Mouse (Mus musculus): ENCODE measurements around the gene Tstd2. TPM values are rescaled to one million over a fixed set of nuclear protein-coding genes. Genes with fewer than 3 reads are reported as not detected.

Tstd2 gene
- polyA plus RNA-seq, 1 experiment from 2014 or later = 39.1 TPM

DNA sequence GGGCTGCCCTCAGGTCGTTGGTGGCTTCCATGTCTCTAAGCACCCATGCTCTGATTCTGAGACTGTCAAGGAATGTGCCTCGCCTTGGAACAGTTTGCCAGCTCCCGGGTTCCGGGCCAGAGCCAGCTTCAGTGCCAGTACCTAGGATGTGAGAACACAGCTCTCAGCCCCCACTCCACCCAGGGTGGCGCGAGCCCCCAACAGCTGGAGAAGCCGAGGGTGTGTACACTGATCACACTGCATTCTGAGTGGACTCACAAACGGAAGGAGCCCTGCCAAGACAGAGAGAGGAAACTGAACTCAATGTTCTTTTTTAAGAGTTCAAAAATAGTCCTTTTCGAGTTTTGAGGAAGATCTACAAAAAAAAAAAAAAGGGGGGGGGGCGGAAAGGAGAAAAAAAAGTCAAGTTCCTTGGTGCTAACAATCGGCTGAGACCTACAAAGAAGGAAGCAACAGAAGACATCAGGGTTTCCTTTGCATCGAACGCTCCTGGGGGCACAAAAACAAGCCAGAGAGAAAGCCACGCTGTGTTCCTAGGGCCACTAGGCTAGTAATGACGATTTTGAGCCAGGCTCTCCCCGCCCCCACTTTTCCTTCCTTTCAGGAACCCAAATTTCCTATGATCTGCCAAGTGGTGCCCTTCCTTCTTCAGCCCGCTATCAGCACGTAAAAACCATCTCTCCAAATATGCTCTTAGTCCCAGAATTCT, 51.6 kb downstream of the Tstd2 start:
- Histone ChIP-seq H3K36me3 (ENCODE audit: insufficient read depth, low read length) (no peaks in the 10 kb centered on the region), H3K27ac (ENCODE audit: low read length) (no peak overlapping the region), H3K9me3 (ENCODE audit: low read length) (no peaks in the 10 kb centered on the region), H3K4me3 (ENCODE audit: low read length) (no peak overlapping the region), H3K27me3 (ENCODE audit: insufficient read depth, low read length) (no peaks in the 10 kb centered on the region), H3K4me1 (ENCODE audit: insufficient read depth, low read length) (peaks cover 7% of the 10 kb centered on the region), H3K4me2 (replicated peaks; ENCODE audit: low read depth, low read length) (no peak overlapping the region), H3K9ac (replicated peaks; ENCODE audit: low read length) (no peak overlapping the region)
- 75% methylated on average over 17 of the region's 18 CpGs for WGBS
- no peak for ATAC-seq (ENCODE audit: low FRiP score, low TSS enrichment)

DNA sequence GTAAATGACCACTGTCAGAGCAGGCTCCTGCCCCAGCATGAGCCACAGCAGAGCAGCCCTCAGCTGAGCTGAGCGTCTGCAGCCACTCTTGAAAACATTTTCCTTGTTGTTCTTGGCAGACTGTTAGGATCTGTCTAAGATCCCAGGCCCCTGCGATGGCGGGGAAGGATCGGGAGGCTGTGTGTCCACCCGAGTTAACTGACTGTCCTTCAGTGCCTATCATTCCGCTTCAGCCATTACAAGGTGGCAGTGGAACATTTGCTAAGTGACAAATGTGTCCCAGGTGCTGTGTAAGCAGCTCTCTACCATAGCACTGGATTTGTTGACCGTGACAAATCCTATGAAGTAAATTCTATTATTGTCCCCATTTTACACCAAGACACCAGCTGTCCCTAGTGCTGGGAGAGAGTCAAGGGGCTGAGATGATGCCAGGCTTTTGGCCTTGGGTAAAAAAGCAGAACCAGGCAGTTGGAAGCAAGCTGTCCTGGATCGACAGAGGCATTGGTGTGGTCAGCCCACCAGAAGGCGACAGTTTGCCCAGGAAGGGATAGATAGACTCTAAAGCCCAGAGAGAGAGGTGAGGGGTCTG, 53.2 kb downstream of the Tstd2 start:
- Histone ChIP-seq H3K27me3 (ENCODE audit: insufficient read depth, low read length) (no peaks in the 10 kb centered on the region), H3K36me3 (ENCODE audit: insufficient read depth, low read length) (no peaks in the 10 kb centered on the region), H3K4me3 (ENCODE audit: low read length) (no peak overlapping the region), H3K4me2 (replicated peaks; ENCODE audit: low read depth, low read length) (no peak overlapping the region), H3K27ac (ENCODE audit: low read length) (no peak overlapping the region), H3K9ac (replicated peaks; ENCODE audit: low read length) (no peak overlapping the region), H3K4me1 (ENCODE audit: insufficient read depth, low read length) (peaks cover 7% of the 10 kb centered on the region), H3K9me3 (ENCODE audit: low read length) (no peaks in the 10 kb centered on the region)
- WGBS = 56% methylated on average over 9 of the region's 9 CpGs
- no peak; the same call in 1 of the 2 replicates for ATAC-seq (ENCODE audit: low FRiP score, low TSS enrichment)

DNA sequence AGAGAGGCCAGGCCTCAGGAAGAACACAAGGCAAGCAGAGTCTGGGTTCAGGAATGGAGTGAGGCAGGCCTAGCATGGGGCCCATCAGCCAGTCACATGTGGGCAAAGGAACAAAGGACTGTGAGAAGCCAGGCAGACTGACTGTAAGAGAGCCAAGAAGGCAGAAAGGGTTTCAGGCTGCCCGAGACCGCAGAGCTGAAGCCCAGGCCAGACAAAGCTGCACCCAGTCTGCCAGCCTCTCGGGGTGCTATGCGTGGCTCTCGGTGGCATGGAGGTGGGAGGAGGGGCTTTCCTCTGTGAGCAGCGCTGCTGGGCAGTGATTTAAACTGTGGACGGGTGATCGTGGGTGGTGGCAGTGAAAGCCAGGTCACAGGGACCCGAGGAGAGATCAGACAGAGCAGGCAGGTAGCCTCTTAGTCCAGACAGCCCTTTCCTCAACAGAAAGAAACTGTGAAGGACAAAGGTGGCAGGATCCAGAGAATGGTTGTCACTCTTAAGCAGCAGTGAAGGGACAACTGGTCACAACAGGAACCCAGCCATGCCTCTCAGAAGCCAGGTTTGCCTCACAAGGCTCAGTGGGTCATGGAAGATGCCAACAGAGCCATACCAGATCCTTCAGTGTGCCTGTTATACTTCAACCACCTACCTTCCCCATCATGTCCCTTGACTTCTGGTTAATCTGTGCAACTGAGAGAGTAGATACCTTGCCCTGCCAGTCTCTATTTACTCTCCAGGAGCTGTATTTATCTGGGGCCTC, 53.9 kb downstream of the Tstd2 start:
- no peak for ATAC-seq (ENCODE audit: low FRiP score, low TSS enrichment)
- no peak overlapping the region for H3K27ac ChIP-seq (ENCODE audit: low read length)
- no peaks in the 10 kb centered on the region for H3K9me3 ChIP-seq (ENCODE audit: low read length)
- H3K4me1 ChIP-seq (ENCODE audit: insufficient read depth, low read length) = peaks cover 7% of the 10 kb centered on the region
- H3K4me3 ChIP-seq (ENCODE audit: low read length) = no peak overlapping the region
- 71% methylated on average over 9 of the region's 9 CpGs for WGBS
- H3K4me2 ChIP-seq (replicated peaks; ENCODE audit: low read depth, low read length) = no peak overlapping the region
- no peaks in the 10 kb centered on the region for H3K27me3 ChIP-seq (ENCODE audit: insufficient read depth, low read length)
- H3K9ac ChIP-seq (replicated peaks; ENCODE audit: low read length) = no peak overlapping the region
- H3K36me3 ChIP-seq (ENCODE audit: insufficient read depth, low read length) = no peaks in the 10 kb centered on the region

DNA sequence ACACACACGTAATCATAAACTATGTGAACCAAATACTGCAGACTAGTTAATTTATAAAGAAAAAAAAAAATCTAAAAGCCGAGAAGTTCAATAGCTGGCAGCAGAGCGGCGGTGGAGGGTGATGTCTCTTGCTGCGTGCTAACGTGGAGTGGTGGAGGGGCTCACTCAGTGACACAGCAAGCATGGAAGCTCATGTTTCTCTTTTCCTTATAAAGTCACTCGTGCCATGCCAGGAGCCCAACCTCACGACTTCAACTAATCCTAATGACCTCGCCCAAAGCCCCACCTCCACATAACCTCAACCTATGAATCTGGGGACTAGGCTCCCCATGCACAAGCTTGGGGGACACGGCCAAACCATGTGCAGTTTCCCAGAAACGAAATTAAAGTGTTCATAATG, 55.9 kb downstream of the Tstd2 start:
- Histone ChIP-seq H3K9ac (replicated peaks; ENCODE audit: low read length) (no peak overlapping the region), H3K4me1 (ENCODE audit: insufficient read depth, low read length) (peaks cover 3% of the 10 kb centered on the region), H3K27ac (ENCODE audit: low read length) (no peak overlapping the region), H3K4me3 (ENCODE audit: low read length) (no peak overlapping the region), H3K27me3 (ENCODE audit: insufficient read depth, low read length) (no peaks in the 10 kb centered on the region), H3K36me3 (ENCODE audit: insufficient read depth, low read length) (no peaks in the 10 kb centered on the region), H3K4me2 (replicated peaks; ENCODE audit: low read depth, low read length) (no peak overlapping the region), H3K9me3 (ENCODE audit: low read length) (no peaks in the 10 kb centered on the region)
- WGBS = 60% methylated on average over 11 of the region's 11 CpGs
- ATAC-seq (ENCODE audit: low FRiP score, low TSS enrichment) = no peak

DNA sequence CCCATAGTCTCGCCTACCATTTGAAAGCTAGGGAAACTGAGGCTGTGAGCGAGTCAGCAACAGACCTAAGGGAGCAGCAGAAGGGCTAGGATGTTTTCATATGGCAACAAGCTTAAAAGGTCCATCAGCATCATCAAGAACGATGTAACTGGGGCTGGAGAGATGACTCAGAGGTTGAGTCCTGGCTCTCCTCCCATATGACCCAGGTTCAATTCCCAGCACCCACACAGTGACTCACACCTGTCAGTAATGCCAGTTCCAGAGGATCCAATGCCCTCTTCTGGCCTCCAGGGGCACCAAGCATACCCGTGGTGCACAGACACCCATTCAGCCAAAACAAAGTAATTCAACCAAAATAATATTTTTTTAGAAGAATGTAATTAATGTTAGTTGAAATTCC, 58.2 kb downstream of the Tstd2 start:
- 0 out of 2 replicates have a peak, but pooled peaks cover 5% of the 10 kb centered on the region for H3K4me1 ChIP-seq (ENCODE audit: insufficient read depth, low read length)
- H3K9me3 ChIP-seq (ENCODE audit: low read length) = no peaks in the 10 kb centered on the region
- no peak for ATAC-seq (ENCODE audit: low FRiP score, low TSS enrichment)
- no peaks in the 10 kb centered on the region for H3K36me3 ChIP-seq (ENCODE audit: insufficient read depth, low read length)
- no peak overlapping the region for H3K27ac ChIP-seq (ENCODE audit: low read length)
- H3K4me2 ChIP-seq (replicated peaks; ENCODE audit: low read depth, low read length) = no peak overlapping the region
- H3K9ac ChIP-seq (replicated peaks; ENCODE audit: low read length) = no peak overlapping the region
- WGBS = 86% methylated on average over 4 of the region's 4 CpGs
- H3K27me3 ChIP-seq (ENCODE audit: insufficient read depth, low read length) = no peaks in the 10 kb centered on the region
- no peak overlapping the region for H3K4me3 ChIP-seq (ENCODE audit: low read length)

DNA sequence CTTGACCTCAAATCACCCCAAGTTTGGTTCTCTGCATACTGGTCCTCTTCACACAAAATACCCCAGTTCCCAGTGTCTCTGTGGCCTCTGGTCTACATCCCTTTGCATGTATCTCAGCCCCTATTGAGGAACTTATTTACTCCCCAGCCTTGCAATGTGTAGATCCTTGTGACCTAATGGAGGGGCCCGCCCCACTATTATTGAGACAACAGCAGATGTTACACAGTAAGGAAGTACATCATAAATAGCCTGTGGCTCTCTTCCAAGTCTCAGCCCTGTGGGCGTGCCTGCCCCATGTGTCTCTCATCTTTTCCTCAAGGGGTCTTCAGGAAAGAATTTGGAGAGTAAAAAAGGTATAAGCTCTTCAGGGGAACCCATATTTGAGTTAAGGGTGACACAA, 61.6 kb downstream of the Tstd2 start:
- no peak overlapping the region for H3K4me2 ChIP-seq (replicated peaks; ENCODE audit: low read depth, low read length)
- H3K4me3 ChIP-seq (ENCODE audit: low read length) = no peak overlapping the region
- no peak overlapping the region for H3K27ac ChIP-seq (ENCODE audit: low read length)
- 65% methylated on average over 2 of the region's 2 CpGs for WGBS
- H3K36me3 ChIP-seq (ENCODE audit: insufficient read depth, low read length) = no peaks in the 10 kb centered on the region
- no peak overlapping the region for H3K9ac ChIP-seq (replicated peaks; ENCODE audit: low read length)
- ATAC-seq (ENCODE audit: low FRiP score, low TSS enrichment) = no peak
- H3K9me3 ChIP-seq (ENCODE audit: low read length) = no peaks in the 10 kb centered on the region
- 0 out of 2 replicates have a peak, but pooled peaks cover 5% of the 10 kb centered on the region for H3K4me1 ChIP-seq (ENCODE audit: insufficient read depth, low read length)
- no peaks in the 10 kb centered on the region for H3K27me3 ChIP-seq (ENCODE audit: insufficient read depth, low read length)

DNA sequence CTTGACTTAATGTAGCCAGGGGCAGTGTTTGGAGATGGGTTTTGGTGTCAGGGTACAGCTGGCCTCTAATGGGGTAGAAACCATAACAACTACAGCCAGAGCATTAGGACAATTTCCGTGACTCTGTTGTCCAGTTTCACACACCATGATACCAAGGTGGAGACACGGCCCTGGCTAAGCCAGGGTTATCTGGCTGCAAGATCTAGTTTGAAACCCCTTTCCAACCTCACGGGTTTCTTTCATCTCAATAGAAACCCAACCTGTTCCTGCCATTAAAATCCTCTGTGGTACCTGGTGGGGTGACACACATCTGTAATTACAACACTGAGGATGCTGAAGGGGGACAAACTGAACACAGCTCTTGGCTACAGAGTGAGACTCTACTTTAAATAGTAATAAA, 62.8 kb downstream of the Tstd2 start:
- Histone ChIP-seq H3K9me3 (ENCODE audit: low read length) (no peaks in the 10 kb centered on the region), H3K27ac (ENCODE audit: low read length) (no peak overlapping the region), H3K4me1 (ENCODE audit: insufficient read depth, low read length) (0 out of 2 replicates have a peak, but pooled peaks cover 5% of the 10 kb centered on the region), H3K9ac (replicated peaks; ENCODE audit: low read length) (no peak overlapping the region), H3K27me3 (ENCODE audit: insufficient read depth, low read length) (no peaks in the 10 kb centered on the region), H3K4me3 (ENCODE audit: low read length) (no peak overlapping the region), H3K4me2 (replicated peaks; ENCODE audit: low read depth, low read length) (no peak overlapping the region), H3K36me3 (ENCODE audit: insufficient read depth, low read length) (no peaks in the 10 kb centered on the region)
- WGBS = 67% methylated on average over 3 of the region's 3 CpGs
- ATAC-seq (ENCODE audit: low FRiP score, low TSS enrichment) = no peak

DNA sequence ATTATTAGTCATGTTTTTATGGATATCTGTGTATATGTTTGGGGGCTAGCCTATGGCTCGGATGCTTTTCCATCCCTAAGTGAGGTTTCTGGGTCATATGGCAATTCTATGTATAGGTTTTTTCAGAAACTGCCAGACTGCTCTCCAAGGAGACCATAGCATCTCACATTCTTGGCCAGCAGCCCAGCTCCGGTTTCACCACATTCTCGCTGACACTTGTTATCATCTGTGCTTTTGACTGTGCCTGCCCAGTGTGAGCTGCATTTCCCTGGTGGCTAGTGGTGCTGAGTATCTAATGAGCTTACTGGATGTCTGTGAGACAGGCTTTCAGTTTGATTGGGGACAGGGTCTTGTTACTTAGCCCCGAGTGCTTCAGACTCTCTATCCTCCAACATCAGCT, 64.8 kb downstream of the Tstd2 start:
- H3K9ac ChIP-seq (replicated peaks; ENCODE audit: low read length) = no peak overlapping the region
- peaks cover 12% of the 10 kb centered on the region; the same call in 1 of the 2 replicates for H3K4me1 ChIP-seq (ENCODE audit: insufficient read depth, low read length)
- no peak overlapping the region for H3K4me2 ChIP-seq (replicated peaks; ENCODE audit: low read depth, low read length)
- ATAC-seq (ENCODE audit: low FRiP score, low TSS enrichment) = no peak
- no peak overlapping the region for H3K27ac ChIP-seq (ENCODE audit: low read length)
- H3K36me3 ChIP-seq (ENCODE audit: insufficient read depth, low read length) = no peaks in the 10 kb centered on the region
- no peaks in the 10 kb centered on the region for H3K9me3 ChIP-seq (ENCODE audit: low read length)
- H3K4me3 ChIP-seq (ENCODE audit: low read length) = no peak overlapping the region
- WGBS = 43% methylated on average over 4 of the region's 4 CpGs
- H3K27me3 ChIP-seq (ENCODE audit: insufficient read depth, low read length) = no peaks in the 10 kb centered on the region

DNA sequence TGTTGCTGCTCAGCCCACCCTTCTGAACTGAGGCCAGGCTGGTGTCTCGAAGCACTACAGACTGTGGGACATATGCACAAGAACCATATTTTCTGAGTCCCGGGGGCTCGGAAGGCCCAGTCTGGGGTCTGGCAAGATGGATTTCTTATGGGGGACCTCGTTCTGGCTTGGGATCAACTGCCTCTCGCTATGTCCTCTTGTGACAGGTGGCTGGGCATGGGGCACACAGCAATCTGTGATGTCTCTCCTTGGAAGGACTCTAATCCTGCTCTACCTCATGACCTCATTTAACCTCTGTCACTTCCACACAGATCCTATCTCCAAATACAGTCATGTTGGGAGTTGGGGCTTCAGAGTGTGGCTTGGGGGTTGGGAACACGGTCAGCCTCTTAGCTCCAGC, 65.9 kb downstream of the Tstd2 start:
- H3K36me3 ChIP-seq (ENCODE audit: insufficient read depth, low read length) = no peaks in the 10 kb centered on the region
- H3K9ac ChIP-seq (replicated peaks; ENCODE audit: low read length) = no peak overlapping the region
- no peak for ATAC-seq (ENCODE audit: low FRiP score, low TSS enrichment)
- no peak overlapping the region for H3K27ac ChIP-seq (ENCODE audit: low read length)
- no peak overlapping the region for H3K4me3 ChIP-seq (ENCODE audit: low read length)
- peaks cover 12% of the 10 kb centered on the region; the same call in 1 of the 2 replicates for H3K4me1 ChIP-seq (ENCODE audit: insufficient read depth, low read length)
- H3K9me3 ChIP-seq (ENCODE audit: low read length) = no peaks in the 10 kb centered on the region
- H3K4me2 ChIP-seq (replicated peaks; ENCODE audit: low read depth, low read length) = no peak overlapping the region
- no peaks in the 10 kb centered on the region for H3K27me3 ChIP-seq (ENCODE audit: insufficient read depth, low read length)
- 85% methylated on average over 6 of the region's 6 CpGs for WGBS

Data from kidney, embryonic 16.5 days (tissue).